Mouse (Mus musculus): ENCODE measurements around the gene Bicd2. TPM values are rescaled to one million over a fixed set of nuclear protein-coding genes. Genes with fewer than 3 reads are reported as not detected.
A peak's percentile ranks its signal among the peaks of the same experiment; 100 is the strongest.
"Not testable (repeated sequence)": the region's sequence is repeated elsewhere in the genome, so short reads cannot be mapped to it uniquely, and the experiment has no call there.

Bicd2 gene
- polyA plus RNA-seq, 1 experiment, result 51.1 TPM

DNA sequence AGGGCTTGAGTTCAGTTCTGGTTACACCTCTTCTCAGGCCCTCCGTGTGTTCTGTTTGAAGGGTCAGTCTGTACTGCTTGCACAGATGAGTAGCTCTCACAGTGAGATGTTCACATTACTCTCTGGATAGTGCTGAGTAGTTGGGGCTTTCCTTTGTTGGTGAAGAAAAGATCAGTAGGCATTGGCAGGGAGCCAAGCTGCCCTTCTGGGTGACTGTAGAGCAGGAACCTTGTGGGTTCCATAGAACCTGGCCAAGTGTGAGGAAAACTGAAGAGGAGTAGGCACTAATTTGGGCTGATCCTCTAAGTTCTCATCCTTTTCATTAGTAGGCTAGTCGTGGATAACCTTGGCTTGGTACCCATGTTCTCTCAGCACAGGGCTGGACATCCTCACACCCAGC lies 21.4 kb downstream of the Bicd2 start:
- 84% methylated on average over 2 of the region's 2 CpGs for WGBS
- Histone ChIP-seq H3K36me3 (ENCODE audit: control insufficient read depth, insufficient read depth, low read length) (no peaks in the 10 kb centered on the region), H3K4me1 (replicated peaks; ENCODE audit: control insufficient read depth, insufficient read depth, low read length) (peaks cover 27% of the 10 kb centered on the region), H3K27ac (ENCODE audit: control insufficient read depth, insufficient read depth, low read length) (no peak overlapping the region), H3K4me3 (ENCODE audit: control insufficient read depth, insufficient read depth, low read length) (no peak overlapping the region), H3K27me3 (ENCODE audit: control insufficient read depth, insufficient read depth, low read length) (no peaks in the 10 kb centered on the region)
- no peak for DNase-seq
- no peak for TF ChIP-seq CTCF (IDR thresholded peaks at IDR 0.05; ENCODE audit: borderline replicate concordance, control insufficient read depth, extremely low read depth, insufficient read depth, low read length, poor library complexity)
- no peak for TF ChIP-seq POLR2A (IDR thresholded peaks at IDR 0.05; ENCODE audit: control insufficient read depth, extremely low read depth, insufficient read depth, low read length, poor library complexity)

DNA sequence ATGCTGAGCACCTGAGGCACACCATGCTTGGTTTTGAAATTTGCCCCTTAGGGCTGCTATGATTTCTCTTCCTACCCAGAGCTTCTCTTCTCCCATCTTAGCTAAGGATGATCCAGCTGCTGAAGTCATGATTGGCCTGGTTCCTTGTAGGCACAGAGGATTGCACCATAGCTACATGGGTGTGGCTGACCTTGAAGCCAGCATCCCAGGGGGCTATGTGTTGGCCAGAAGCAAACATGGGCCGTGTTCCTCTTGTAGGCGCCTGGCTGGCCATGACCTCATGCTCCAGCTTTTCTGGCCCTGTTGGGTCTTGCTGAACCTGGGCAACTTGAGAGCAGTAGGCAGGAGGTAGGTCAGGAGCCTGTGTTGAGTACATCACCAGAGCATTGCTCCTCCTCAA lies 23.3 kb downstream of the Bicd2 start:
- 92% methylated on average over 2 of the region's 2 CpGs for WGBS
- DNase-seq, result no peak
- peaks cover 4% of the 10 kb centered on the region; the same call in 1 of the 2 replicates for H3K36me3 ChIP-seq (ENCODE audit: control insufficient read depth, insufficient read depth, low read length)
- H3K4me3 ChIP-seq (ENCODE audit: control insufficient read depth, insufficient read depth, low read length), result no peak overlapping the region
- no peak overlapping the region for H3K27ac ChIP-seq (ENCODE audit: control insufficient read depth, insufficient read depth, low read length)
- H3K4me1 ChIP-seq (replicated peaks; ENCODE audit: control insufficient read depth, insufficient read depth, low read length), result peaks cover 29% of the 10 kb centered on the region
- no peaks in the 10 kb centered on the region for H3K27me3 ChIP-seq (ENCODE audit: control insufficient read depth, insufficient read depth, low read length)
- TF ChIP-seq POLR2A (IDR thresholded peaks at IDR 0.05; ENCODE audit: control insufficient read depth, extremely low read depth, insufficient read depth, low read length, poor library complexity) (no peak), CTCF (IDR thresholded peaks at IDR 0.05; ENCODE audit: borderline replicate concordance, control insufficient read depth, extremely low read depth, insufficient read depth, low read length, poor library complexity) (no peak)

DNA sequence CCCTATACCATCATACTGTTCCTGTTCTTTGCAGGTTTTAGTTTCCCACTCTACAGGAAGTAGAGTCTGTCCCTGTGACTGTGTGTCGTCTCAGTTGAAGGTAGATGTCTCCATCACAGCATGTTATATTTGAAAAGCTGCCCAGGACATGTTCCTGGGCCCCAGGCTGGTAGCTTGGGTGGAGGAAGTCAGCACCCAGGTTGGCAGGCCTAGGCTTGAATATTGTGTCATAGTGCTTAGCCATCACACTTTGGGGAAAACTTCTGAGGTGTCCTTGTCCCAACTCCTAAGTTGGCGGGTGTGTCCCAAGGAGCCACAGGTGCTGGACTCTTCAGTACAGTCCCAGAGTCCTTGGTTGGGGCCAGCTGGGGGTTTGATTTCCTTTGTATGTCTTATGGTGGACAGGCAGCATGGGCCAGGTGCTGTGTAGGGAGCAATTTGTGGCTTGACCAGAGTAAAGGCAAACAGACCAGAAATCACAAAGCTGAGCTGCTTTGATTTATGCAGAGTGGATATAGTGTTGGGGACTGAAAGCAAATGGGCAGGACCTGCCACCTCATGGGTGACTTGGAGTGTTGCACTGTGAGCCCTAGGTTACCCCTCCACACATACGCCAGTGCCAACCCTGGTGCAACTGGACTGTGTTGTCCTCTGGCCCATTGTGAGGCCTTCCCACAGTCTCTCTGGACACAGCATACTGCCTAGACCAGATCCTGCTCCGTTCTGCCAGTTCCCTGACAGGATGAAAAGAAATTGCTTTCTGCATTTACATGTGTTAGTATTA lies 26.5 kb downstream of the Bicd2 start:
- Histone ChIP-seq H3K4me1 (replicated peaks; ENCODE audit: control insufficient read depth, insufficient read depth, low read length) (peaks cover 31% of the 10 kb centered on the region), H3K27ac (ENCODE audit: control insufficient read depth, insufficient read depth, low read length) (no peak overlapping the region; the same call in 1 of the 2 replicates), H3K36me3 (ENCODE audit: control insufficient read depth, insufficient read depth, low read length) (peaks cover 9% of the 10 kb centered on the region; the same call in 1 of the 2 replicates), H3K27me3 (ENCODE audit: control insufficient read depth, insufficient read depth, low read length) (no peaks in the 10 kb centered on the region), H3K4me3 (ENCODE audit: control insufficient read depth, insufficient read depth, low read length) (no peak overlapping the region)
- TF ChIP-seq POLR2A (IDR thresholded peaks at IDR 0.05; ENCODE audit: control insufficient read depth, extremely low read depth, insufficient read depth, low read length, poor library complexity) (no peak), CTCF (IDR thresholded peaks at IDR 0.05; ENCODE audit: borderline replicate concordance, control insufficient read depth, extremely low read depth, insufficient read depth, low read length, poor library complexity) (no peak)
- 78% methylated on average over 4 of the region's 4 CpGs for WGBS
- no peak for DNase-seq

DNA sequence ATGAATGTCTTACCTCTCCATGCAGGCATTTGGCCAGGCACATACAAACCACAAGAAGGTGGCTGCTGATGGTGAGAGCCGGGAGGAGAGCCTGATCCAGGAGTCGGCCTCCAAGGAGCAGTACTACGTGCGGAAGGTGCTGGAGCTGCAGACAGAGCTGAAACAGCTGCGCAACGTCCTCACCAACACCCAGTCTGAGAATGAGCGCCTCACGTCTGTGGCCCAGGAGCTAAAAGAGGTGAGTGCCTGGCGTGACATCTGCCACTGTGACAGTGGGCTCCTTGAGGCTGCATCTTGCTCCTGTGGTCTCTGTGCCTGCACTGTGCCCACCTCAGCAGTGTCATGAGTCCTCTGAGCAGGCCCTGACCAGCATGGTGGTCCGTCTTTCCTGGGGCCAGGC lies 28.0 kb downstream of the Bicd2 start:
- Histone ChIP-seq H3K4me3 (ENCODE audit: control insufficient read depth, insufficient read depth, low read length) (no peak overlapping the region), H3K36me3 (ENCODE audit: control insufficient read depth, insufficient read depth, low read length) (peaks cover 9% of the 10 kb centered on the region; the same call in 1 of the 2 replicates), H3K4me1 (replicated peaks; ENCODE audit: control insufficient read depth, insufficient read depth, low read length) (peaks cover 30% of the 10 kb centered on the region), H3K27me3 (ENCODE audit: control insufficient read depth, insufficient read depth, low read length) (no peaks in the 10 kb centered on the region), H3K27ac (ENCODE audit: control insufficient read depth, insufficient read depth, low read length) (no peak overlapping the region)
- WGBS, result 94% methylated on average over 10 of the region's 10 CpGs
- DNase-seq, result no peak
- TF ChIP-seq POLR2A (IDR thresholded peaks at IDR 0.05; ENCODE audit: control insufficient read depth, extremely low read depth, insufficient read depth, low read length, poor library complexity), result no peak
- no peak for TF ChIP-seq CTCF (IDR thresholded peaks at IDR 0.05; ENCODE audit: borderline replicate concordance, control insufficient read depth, extremely low read depth, insufficient read depth, low read length, poor library complexity)

DNA sequence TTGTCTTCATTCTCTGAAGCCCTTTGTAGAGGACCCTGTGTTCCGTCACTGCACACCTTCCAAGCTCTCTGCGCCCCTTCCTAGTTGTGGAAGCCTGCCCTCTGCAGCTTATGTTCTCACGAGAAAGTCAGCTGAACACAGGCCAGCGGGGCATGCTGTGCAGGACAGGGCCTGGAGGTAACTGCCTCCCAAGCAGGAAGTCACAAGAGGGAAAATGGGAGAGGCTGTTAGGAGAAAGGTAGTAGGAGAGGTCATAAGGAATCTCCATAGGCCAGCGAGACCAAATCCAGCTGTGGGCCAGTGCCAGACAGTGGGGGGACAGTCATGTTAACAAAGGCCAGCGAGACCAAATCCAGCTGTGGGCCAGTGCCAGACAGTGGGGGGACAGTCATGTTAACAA lies 28.8 kb downstream of the Bicd2 start:
- not testable (repeated sequence) for H3K27me3 ChIP-seq (ENCODE audit: control insufficient read depth, insufficient read depth, low read length); H3K27ac ChIP-seq (ENCODE audit: control insufficient read depth, insufficient read depth, low read length); DNase-seq; H3K4me3 ChIP-seq (ENCODE audit: control insufficient read depth, insufficient read depth, low read length)
- peaks cover 28% of the 10 kb centered on the region for H3K4me1 ChIP-seq (replicated peaks; ENCODE audit: control insufficient read depth, insufficient read depth, low read length)
- 96% methylated on average over 6 of the region's 6 CpGs for WGBS
- peaks cover 12% of the 10 kb centered on the region for H3K36me3 ChIP-seq (ENCODE audit: control insufficient read depth, insufficient read depth, low read length)

DNA sequence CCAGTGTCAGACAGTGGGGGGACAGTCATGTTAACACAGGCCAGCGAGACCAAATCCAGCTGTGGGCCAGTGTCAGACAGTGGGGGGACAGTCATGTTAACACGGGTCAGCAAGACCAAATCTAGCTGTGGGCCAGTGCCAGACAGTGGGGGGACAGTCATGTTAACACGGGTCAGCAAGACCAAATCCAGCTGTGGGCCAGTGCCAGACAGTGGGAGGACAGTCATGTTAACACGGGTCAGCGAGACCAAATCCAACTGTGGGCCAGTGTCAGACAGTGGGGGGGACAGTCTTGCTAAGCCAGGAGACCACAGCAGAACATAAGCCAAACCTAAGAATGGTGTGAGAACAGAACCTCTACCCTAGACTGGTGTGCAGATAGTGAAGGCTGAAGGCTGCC lies 29.5 kb downstream of the Bicd2 start:
- not testable (repeated sequence) for H3K4me3 ChIP-seq (ENCODE audit: control insufficient read depth, insufficient read depth, low read length); DNase-seq; H3K27me3 ChIP-seq (ENCODE audit: control insufficient read depth, insufficient read depth, low read length)
- WGBS, result 79% methylated on average over 5 of the region's 5 CpGs
- Histone ChIP-seq H3K36me3 (ENCODE audit: control insufficient read depth, insufficient read depth, low read length) (peaks cover 15% of the 10 kb centered on the region), H3K4me1 (replicated peaks; ENCODE audit: control insufficient read depth, insufficient read depth, low read length) (peaks cover 27% of the 10 kb centered on the region), H3K27ac (ENCODE audit: control insufficient read depth, insufficient read depth, low read length) (peak overlapping the region; percentile 17; the same call in 1 of the 2 replicates)

DNA sequence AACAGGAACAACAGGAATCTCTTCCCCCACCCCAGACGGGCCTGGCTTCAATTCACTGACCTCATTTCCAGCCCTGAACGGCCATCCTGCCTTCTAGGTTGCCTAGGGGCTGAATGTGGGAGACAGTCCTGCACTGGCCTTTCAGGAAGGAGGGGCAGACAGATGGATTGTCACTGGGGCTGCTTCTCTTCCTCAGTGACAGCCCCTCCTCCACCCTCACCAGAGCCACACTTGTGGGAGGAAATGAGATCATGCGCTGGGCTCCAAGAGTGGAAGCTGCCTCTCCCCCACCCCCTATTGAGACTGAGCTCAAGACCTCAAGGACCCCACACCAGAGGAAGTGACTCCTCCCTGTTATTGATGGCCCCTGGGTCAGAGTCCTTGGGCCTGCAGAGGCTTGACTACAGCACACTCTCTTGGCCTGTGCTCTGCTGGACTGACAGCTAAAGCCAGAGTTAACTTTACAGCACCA lies 30.1 kb downstream of the Bicd2 start:
- Histone ChIP-seq H3K4me3 (ENCODE audit: control insufficient read depth, insufficient read depth, low read length) (no peak overlapping the region), H3K4me1 (replicated peaks; ENCODE audit: control insufficient read depth, insufficient read depth, low read length) (peaks cover 23% of the 10 kb centered on the region), H3K27me3 (ENCODE audit: control insufficient read depth, insufficient read depth, low read length) (no peaks in the 10 kb centered on the region), H3K27ac (ENCODE audit: control insufficient read depth, insufficient read depth, low read length) (peak overlapping the region; percentile 17; the same call in 1 of the 2 replicates), H3K36me3 (ENCODE audit: control insufficient read depth, insufficient read depth, low read length) (peaks cover 17% of the 10 kb centered on the region)
- WGBS, result 11% methylated on average over 3 of the region's 3 CpGs
- no peak for TF ChIP-seq POLR2A (IDR thresholded peaks at IDR 0.05; ENCODE audit: control insufficient read depth, extremely low read depth, insufficient read depth, low read length, poor library complexity)
- peak; percentile 69 for DNase-seq
